Mouse (Mus musculus): ENCODE measurements around the gene Il31ra.
"Not testable (repeated sequence)": the region's sequence is repeated elsewhere in the genome, so short reads cannot be mapped to it uniquely, and the experiment has no call there.

Il31ra gene

DNA sequence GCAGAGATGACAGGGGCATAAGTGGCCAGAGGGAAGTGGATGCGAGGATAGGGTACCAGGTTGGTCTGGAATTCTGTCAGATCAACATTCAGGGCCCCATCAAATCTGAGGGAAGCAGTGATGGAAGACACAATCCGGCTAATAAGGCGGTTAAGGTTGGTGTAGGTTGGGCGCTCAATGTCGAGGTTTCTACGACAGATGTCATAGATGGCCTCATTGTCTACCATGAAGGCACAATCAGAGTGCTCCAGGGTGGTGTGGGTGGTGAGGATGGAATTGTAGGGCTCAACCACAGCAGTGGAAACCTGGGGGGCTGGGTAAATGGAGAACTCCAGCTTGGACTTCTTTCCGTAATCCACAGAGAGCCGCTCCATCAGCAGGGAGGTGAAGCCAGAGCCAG is at the start of gene Il31ra:
Gene Il31ra, minus strand, starts transcription at position 101 of the 400 bp plus-strand sequence.
- not testable (repeated sequence) for DNase-seq (ENCODE audit: low spot score in 2 of 2)

DNA sequence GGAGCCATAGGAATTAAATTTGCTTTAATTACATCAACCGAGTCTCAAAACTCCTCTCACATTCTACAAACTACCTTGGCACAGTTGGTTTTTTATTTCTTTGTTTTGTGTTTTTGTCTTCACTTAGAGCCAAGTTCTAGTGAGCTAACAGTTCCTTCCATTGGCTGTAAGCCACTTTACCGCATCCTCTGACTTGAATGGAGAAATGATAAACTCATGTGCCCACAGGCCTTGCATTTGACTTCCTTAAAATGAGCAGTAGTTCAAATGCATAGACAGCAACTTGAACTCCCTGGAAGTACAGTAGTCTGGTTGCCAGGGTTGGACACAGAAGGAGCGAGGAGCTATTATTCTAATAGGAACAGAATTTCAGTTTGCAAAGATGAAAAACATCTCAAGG is 48.7 kb upstream of the Il31ra start:
- DNase-seq (ENCODE audit: low spot score in 2 of 2), result no peak

- DNase-seq (ENCODE audit: low spot score in 2 of 2), result no peak
Measured at GRCm38 (mm10) chr13:112639111-112639510, 45.0 kb upstream of the Il31ra start.

GRCm38 (mm10) chr13:112636498-112636897 is 42.3 kb upstream of the Il31ra start:
- no peak for DNase-seq (ENCODE audit: low spot score in 2 of 2)

DNA sequence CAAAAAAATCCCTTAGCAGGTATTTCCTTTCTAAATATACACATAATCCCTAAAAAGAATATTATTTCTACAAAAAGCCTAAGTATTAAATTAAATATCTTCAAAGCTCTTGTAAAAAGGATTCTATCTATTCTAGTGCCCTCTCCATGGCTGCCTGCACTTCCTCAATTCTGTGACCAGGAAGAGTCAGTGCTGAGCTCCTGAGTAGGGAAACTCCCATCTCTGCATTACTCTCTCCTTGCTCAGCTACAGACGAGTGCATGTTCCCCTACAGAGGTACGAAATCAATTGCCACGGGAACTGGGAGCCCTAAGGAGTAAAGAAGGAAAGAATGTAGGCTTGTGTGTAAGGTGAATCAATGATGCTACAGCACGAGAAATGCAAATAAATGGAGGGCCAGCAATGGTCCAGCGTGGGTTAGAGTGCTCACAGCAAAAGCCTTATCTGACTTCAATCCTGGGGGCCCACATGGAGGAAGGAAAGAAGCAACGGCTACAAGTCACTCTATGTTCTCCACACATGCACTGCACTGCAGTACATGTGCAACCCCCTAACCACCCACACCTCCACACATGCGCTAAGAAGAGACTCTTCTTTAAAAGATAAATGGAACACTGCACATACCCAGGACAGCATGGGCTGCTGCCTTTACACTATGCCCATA is 41.1 kb upstream of the Il31ra start:
- DNase-seq (ENCODE audit: low spot score in 2 of 2), result no peak

GRCm38 (mm10) chr13:112625566-112625965 is 31.4 kb upstream of the Il31ra start:
- no peak for DNase-seq (ENCODE audit: low spot score in 2 of 2)

DNA sequence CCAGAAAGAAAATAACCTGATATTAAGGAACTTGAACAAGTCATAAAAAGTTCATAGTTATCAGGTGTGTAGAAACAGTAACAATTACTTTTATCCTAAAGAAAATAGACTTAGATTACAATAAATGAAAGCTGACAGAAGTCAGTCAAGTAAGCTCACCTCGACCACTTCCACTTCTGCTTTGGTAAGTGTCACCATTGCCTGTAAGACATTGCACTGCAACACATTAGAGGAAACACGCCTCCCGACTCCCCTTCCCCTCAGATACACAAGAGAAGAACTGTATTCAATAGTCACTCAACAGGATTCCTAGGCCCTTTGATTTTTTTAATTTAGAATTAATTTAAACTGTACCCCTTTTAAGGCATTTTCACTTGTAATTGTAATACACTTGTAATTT is 30.5 kb upstream of the Il31ra start:
- DNase-seq (ENCODE audit: low spot score in 2 of 2), result no peak

GRCm38 (mm10) chr13:112623656-112624055 is 29.5 kb upstream of the Il31ra start:
- no peak for DNase-seq (ENCODE audit: low spot score in 2 of 2)

GRCm38 (mm10) chr13:112621592-112621991 is 27.4 kb upstream of the Il31ra start:
- DNase-seq (ENCODE audit: low spot score in 2 of 2), result no peak

DNA sequence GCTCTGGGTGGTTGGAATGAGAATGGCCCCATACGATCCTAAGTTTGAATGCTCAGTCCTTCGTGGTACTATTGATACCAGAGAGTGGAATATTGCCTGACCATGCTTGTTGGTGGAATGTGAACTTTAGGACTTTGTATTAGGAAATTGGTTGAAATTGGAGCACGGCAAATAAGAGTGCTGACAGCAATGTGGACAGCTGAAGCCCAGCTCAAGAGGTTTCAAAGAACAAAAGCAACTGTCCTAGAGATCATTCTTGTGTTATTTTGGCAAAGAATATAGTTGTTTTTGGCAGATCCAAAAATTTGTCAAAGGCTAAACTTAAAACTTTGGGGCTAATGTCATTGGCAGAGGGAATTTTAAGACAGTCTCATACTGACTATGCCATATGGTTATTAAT is 14.4 kb upstream of the Il31ra start:
- DNase-seq (ENCODE audit: low spot score in 2 of 2), result no peak

DNA sequence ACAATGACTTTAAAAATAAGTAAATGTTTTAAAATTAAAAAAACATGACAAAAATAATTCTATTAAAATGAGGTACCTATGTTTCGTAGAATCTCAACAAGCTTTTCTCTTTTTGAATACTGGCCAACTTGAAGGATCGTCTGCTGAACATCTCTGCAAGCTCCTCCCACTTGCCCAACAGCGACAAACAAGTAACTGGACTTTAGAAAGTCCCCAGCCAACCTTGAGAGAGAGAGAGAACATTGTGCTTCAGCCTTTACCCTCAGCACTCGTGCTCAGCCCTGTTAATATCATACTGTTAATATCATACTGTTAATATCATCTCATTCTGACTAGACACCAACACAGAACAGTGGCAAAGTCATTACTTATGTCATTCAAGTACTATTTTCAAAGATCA is 10.3 kb upstream of the Il31ra start:
- no peak for DNase-seq (ENCODE audit: low spot score in 2 of 2)

GRCm38 (mm10) chr13:112603839-112604238 is 9.7 kb upstream of the Il31ra start:
- DNase-seq (ENCODE audit: low spot score in 2 of 2), result no peak

- DNase-seq (ENCODE audit: low spot score in 2 of 2), result no peak
Measured at GRCm38 (mm10) chr13:112602607-112603006, 8.4 kb upstream of the Il31ra start.

DNA sequence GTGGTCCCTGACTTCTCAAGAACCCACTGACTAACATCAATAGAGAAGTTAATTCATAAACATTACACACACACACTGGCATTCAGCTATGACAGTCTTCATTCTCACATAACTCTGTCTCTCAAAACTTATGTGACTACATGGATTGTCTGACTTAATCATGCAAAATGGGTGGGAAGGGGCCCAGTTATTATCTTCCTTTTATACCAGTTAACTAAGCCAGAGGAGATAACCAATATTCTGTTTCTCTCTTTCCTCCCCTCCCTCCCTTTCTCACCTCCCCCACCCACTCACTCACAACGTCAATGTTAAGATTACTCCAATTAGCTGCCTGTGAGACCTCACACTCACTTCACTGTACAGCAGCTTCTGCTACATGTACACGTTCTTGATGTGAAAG is 3.9 kb downstream of the Il31ra start:
- no peak for DNase-seq (ENCODE audit: low spot score in 2 of 2)

- no peak for DNase-seq (ENCODE audit: low spot score in 2 of 2)
Measured at GRCm38 (mm10) chr13:112589625-112590024, 4.5 kb downstream of the Il31ra start.

- DNase-seq (ENCODE audit: low spot score in 2 of 2), result no peak
Measured at GRCm38 (mm10) chr13:112584556-112585237, 9.5 kb downstream of the Il31ra start.

- no peak for DNase-seq (ENCODE audit: low spot score in 2 of 2)
Measured at GRCm38 (mm10) chr13:112582291-112582690, 11.9 kb downstream of the Il31ra start.

DNA sequence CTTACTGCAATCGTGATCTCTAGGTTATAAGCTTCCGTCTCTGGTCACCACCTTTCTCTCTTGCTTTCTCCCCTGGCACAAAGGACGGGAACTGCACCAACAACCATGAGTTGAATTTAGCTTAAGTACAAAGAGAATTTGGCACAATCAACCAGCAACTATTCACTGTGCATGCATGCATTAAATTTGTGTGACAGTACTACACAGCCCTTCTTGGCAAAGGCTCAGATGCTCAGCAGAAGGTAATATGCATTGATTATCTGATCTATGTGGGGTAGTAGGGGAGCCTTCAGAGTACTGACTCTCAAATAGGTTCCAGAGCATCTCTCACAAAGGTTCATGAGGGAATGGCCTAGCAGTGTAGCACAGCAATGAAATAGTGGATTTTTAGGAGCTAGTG is 12.4 kb downstream of the Il31ra start:
- no peak for DNase-seq (ENCODE audit: low spot score in 2 of 2)

GRCm38 (mm10) chr13:112580590-112581320 is 13.4 kb downstream of the Il31ra start:
- no peak for DNase-seq (ENCODE audit: low spot score in 2 of 2)

DNA sequence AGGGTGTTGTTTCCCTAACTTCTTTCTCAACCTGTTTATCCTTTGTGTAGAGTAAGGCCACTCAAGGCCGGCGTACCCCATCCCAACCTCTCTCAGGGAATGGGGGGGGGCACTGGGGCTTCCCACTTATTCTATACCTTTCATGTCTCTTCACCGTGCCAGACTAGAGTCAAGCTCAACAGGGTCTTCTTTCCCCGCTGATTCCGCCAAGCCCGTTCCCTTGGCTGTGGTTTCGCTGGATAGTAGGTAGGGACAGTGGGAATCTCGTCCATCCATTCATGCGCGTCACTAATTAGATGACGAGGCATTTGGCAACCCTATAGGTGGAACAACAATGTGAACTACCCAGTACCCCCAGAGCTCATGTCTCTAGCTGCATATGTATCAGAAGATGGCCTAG is 16.1 kb downstream of the Il31ra start:
- DNase-seq (ENCODE audit: low spot score in 2 of 2), result peak; percentile 100

GRCm38 (mm10) chr13:112573800-112574199 is 20.4 kb downstream of the Il31ra start:
- no peak for DNase-seq (ENCODE audit: low spot score in 2 of 2)

DNA sequence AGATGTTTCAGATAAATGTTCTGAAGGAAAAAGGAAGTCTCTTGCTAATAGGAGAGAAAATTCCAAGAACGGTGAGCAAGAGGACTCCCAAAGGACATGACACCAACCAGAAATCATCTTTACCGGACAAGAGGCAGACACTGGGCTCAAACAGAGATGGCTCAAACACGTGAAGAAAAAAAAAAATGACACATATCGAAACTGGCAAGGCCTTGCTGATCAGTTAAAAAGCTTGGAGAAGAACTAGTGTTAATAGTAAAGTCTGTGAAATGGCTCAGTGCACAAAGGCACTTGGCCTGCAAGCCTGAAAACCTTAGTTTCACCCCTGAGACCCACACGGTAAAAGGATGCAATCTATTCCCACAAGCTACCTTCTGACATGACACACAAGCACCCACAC is 23.4 kb downstream of the Il31ra start:
- DNase-seq (ENCODE audit: low spot score in 2 of 2), result no peak

- no peak for DNase-seq (ENCODE audit: low spot score in 2 of 2)
Measured at GRCm38 (mm10) chr13:112569606-112570005, 24.6 kb downstream of the Il31ra start.
